Mouse (Mus musculus) testis, adult 2 months (tissue): Measurements from ENCODE around the gene Ptprcap.

Source experiments
- CTCF ChIP-seq: fragments of 200-500 bp; IDR thresholded peaks from 2 replicates; pipeline ENCODE4 v1.5.1; 2012; ENCODE audit warnings: low read depth, mild to moderate bottlenecking, inconsistent platforms, low read length, moderate library complexity; ENCODE audit not compliant: control insufficient read depth, insufficient read depth, insufficient replicate concordance
- POLR2A ChIP-seq: fragments of 200-500 bp; IDR thresholded peaks from 2 replicates; pipeline ENCODE4 v1.6.1; 2012; ENCODE audit warnings: low read depth, mild to moderate bottlenecking, inconsistent platforms, low read length, moderate library complexity; ENCODE audit not compliant: control insufficient read depth

- TF ChIP-seq POLR2A (no peak), CTCF (no peak)
Observed at GRCm38 (mm10) chr19:4170723-4171392, 17.5 kb downstream of the Ptprcap start.
